Mouse (Mus musculus) cerebellum, postnatal 14 days (tissue): Measurements from ENCODE around the gene Tgm3.
A peak's percentile ranks its signal among the peaks of the same experiment; 100 is the strongest.

Experiments
- DNase-seq, 2 experiments: peaks; one replicate each; pipeline ENCODE4 v3.0.0; 2021; ENCODE audit warnings: mixed read lengths in 2 of 2

Tgm3 gene

DNA sequence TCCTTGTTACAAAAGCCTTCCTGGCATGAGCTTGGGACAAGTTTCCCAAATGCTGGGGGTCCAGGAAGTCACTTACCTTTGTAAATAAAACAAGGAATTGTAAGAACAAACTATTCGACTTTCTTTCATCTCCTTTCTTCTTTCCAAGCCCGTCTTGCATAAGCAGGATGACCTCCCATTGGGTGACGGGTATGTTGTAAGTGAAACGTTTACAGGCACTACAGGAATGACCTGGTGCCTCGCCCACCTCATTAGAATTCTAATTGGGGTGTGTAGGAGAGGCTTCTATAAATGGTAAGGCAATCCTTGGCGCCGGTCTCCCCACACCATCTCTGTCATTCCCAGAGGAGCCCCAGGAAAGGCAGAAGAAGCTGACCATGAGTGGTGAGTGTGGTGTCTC lies at the start of gene Tgm3:
Gene Tgm3 (plus strand): TSS at position 324 of the 400 bp plus-strand sequence.
- DNase-seq = no peak

DNA sequence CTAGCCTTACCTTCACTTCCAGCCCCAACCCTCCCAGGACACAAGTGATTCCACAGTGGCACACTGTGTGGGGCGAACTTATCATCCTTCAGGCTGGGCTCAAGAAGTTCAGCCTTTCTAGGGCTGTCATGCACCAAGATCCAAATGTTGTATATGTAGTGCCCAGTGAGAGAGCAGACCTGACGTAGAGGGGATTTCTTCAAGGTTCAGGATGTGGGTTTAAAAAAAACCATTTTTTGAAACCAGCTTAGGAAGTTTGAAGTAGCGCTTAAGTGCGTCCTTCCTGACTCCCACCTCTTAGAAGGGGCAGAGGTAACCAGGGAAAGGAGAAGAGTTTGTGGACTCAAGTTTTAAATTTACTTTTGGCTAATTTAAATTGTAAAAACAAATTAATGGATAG lies 31.5 kb upstream of the Tgm3 start:
- DNase-seq = no peak

DNA sequence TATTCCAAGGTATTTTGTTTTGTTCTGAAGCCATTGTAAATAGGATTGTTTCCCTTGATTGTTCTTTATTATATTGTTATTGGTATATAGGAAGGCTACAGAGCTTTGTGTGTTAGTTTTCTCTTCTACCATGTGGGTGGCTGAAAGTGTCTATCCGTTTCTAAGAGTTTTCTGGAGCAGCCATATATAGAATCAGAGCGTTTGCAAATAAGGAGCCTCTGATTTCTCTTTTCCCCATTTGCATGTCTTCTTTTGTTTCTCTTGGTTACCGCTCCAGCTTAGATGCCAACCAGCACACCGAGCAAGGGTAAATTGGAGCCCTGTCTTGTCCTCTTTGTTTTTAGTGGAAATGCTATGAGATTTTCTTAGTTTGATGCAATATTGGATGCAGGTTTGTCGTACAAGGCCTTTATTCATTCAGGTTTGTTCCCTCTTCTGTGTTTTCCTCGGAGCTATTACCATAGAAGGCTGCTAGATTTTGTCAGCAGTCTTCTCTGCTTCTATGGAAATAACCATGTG lies 24.6 kb upstream of the Tgm3 start:
- no peak for DNase-seq

DNA sequence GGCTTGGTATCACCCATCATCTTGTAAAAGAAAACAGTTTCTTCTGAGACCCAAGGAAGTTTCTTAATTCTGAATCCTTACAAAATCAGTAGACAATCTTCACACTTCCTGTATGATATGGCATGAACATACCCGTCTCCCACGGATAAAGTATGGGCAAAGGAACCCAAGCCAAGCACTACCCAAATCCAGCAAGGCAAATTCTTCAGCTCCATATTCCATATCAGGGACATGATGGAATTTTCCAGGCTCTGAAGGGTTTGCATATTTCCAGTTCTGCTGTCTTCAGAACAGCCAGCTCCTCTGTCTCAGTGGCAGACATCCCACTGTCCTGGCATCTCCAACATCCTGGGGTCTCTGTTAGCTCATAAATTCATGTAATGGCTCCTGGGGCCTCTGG lies 22.5 kb upstream of the Tgm3 start:
- no peak for DNase-seq

DNA sequence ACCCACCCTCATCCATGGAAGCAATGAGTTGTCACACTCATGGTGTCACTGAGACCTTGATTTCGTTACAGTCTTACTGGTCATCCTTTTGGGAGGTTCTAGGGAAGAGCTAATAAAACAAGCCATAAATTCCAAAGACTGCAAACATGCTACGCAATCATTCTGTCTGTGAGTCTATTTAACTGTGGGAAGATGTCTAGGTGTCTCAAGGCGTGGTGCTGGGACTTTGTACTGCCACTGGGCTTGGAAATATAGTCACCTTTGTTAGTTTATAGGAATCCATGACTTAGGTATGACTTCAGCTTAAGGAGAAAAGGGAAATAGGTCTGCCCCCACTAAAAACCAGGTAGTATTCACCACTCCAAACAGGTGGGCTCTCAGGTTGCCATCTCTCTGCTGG lies 17.7 kb upstream of the Tgm3 start:
- DNase-seq = no peak

DNA sequence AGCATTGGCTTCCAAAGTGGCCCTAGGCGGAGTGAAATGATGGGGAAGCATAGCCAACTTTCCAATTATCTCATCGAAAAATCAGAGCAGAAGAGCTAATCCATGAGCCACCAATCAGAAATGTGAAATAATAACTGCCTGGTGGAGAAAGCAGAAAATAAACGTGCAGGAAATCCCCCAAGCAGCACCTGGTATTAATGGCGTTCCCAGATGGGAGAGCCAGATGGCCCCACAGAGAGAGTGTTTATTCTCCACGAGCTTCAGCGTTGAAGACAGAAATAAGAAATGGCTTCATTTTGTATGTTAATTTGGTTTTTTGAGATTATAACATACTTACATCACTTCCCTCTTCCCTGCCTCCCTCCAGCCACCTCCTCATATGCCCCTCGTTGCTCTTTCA lies 13.7 kb upstream of the Tgm3 start:
- peak; percentile 56 to 68 for DNase-seq

DNA sequence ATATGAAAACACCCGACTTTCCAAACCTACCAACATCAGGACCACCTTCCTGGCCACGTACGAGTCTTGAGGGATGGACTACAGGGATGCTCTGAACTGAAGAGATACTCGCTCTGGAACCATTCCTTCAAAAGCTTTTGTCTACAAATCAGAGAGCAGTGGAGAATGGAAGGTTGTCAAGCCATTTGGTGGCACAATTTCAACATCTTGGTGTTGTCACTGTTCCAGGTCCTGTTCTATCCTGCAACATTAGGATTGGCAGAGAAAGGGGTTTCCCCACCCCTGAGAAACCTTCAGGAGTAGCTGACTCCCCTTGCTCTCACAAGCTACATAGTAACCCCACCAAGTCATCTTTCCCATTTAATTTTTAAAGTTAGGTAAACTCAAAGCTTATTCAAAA lies 12.9 kb upstream of the Tgm3 start:
- peak; percentile 54 to 71 for DNase-seq

DNA sequence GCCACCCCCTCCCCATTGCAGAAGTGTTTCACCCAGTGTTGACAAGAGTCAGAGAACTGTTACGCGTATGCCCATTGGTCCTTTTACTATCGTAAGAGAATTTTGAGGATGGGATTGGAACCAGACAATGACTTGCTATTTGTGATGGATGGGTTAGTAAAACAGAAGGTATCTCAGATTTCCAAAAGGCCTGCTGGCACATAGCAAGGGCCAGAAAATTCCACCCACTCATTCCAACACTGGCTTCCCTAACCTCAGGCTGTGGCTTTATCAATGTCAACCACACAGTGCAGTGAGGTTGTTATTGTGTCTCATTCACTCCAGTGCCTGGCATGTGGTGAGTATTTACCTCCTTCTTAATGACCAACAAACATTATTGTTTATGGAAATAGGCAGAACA lies 11.5 kb upstream of the Tgm3 start:
- DNase-seq = peak in 1 of 2 experiments; percentile 30

DNA sequence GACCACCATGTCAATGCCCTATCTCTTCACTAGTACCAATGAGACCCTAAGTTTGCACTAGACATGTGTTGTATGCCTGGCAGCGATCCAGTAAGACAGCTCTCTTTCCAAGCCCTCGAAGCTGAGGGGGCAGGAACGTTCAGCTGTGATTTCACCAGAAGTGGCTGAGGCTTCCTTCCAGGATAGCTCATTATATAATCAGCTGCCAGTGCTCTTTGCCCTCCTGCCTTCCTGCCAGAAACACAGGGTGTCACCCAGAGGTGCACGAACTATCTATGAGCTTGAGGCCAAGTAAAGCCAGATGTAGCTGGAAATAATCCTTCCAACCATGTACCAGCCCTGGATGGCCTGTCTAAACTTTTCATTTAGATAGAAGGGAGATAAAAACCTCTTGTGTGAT lies 8.1 kb upstream of the Tgm3 start:
- peak in 1 of 2 experiments; percentile 18 for DNase-seq

DNA sequence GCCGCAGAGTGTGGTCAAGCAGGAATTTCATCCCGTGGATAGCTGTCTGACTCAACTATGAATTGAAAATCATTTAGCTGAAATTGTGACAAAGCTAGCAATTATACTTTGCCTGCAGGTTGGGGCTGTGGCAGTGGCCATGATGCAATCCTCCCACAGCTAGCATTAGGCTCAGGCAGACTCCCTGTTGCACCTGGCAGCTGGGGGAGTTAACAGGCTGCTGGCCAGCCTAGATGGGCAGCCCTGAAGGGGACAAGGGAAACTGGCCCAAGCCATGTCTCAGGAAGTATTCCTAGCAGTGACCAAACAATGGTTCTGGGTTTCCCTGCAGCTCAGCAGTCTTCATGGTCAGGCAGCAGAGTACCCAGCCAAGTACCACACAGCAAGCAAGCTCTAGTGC lies 2.8 kb upstream of the Tgm3 start:
- no peak for DNase-seq

DNA sequence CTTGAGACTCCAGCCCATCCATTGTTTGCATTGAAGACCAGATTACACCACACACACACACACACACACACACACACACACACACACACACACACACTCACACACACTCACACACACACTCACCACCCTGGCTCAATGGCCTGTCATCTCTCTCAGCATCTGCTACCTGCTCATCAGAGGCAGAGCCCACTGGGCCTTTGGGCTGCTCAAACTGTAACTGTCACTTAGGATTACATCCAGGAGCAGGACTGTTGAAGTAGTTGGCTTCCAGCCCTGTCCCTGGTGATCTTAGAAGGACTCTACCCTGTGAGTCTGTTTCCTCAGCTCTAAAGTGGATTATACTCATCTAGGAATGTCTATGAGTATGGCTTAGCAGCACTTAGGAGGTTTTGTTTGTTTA lies 1.5 kb downstream of the Tgm3 start:
- peak; percentile 52 to 63 for DNase-seq

DNA sequence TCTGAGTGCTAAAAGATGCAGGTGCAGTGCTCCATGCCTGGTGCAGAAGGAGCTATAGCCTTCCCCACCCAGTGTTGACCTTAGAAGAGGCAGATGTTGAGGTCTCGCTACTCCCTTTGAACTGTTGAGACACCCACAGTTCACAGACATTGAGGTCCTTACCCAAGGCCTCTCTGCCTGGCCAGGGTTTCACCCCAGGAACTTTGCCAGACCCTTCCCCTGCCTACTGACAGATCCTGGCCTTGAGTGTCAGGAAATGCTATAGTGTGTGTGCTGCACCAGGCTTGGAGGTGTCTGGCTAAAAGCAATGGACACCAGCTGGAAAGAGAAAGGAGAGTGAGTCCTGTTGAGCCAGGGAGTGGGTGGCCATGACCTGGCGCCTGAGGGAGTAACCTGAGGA lies 3.0 kb downstream of the Tgm3 start:
- no peak for DNase-seq

DNA sequence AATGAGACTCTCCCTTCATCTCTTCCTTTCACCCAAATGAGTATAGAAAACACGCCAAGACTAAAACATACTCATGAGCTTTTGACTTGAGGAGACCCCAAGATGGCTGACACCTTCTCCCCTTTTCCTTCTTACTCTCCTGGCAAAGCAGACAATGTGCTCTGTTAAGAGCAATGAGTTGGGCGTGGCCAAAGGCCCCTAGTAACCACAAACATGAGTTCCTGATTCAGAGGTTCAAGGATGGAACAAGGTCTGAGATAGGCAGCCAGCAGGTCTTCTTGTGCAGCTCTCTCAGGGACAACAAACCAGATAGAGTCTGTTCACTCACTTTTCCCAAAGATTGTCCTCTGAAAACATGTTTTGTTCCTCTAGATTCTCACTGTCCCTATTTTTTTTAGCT lies 5.9 kb downstream of the Tgm3 start:
- no peak for DNase-seq

DNA sequence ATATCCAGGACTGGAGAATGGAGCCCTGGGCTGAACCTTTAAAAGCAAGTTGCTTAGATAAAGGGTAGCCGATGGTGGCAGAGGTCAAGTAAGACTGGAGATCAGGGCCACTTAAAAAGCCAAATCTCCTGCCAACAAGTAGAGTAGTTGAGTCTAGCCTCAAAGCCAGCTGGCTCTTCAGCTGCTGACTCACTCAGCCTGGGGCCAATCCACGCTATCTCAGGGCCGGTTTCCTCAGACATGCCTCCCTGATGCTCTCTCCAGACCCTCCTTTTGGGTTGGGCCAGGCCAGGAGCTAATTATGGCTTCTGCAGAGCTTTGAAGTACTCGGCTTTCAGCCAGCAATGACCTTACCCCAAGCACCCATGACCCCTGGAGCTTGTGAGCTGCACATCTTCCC lies 15.7 kb downstream of the Tgm3 start:
- no peak for DNase-seq

DNA sequence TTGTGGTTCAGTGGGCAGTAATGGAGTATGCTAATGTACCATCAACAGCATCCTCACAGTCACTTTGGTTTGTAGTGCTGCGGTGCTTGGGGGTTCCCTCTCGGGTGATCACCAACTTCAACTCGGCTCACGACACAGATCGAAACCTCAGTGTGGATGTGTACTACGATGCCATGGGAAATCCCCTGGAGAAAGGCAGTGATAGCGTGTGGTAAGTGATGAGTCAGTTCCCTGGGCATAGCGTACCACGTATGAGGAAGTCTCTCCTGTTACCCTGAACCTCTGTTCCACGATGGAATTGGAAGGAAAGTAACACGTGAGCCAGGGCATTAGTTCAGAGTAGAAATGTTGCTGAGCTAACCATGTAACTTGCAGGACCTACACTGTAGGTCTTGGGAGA lies 17.7 kb downstream of the Tgm3 start:
- DNase-seq = no peak

DNA sequence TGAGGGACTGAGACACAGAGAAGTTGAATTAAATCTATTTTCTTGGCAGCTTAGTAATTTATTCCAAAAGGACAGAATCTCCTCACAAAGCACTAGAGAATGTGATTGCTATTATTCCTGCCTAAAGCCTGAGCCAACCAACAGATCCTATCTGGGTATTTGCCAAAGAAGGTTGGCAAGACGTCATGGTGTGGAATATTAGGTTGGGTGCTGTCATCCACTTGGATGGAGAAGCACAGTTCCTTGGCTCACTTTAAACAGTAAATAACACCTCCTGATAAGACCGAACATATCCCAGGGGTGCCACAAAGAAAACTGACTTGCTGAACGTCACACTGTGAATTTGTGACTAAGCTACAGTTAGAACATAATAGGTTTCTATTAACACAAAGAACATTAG lies 20.5 kb downstream of the Tgm3 start:
- DNase-seq = peak; percentile 34 to 46

DNA sequence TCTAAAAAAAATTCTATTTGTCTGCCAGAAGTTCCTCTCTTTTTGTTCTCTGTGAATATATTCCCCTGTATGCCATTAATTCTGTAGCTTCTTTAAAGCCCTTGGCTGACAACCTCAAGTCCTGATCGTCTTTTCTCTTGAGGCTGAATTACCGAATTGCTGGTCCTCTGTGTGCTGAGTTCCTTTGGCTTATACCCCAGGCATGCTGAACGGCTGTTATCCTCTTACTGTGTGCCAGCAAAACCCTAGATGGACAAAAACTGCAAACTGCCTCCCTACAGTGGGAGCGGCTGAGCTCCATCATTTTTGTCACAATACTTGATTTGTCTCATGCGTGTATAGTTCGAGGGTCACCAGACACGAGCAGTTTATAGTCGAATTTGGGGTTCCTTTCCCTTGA lies 24.7 kb downstream of the Tgm3 start:
- peak; percentile 29 to 51 for DNase-seq

DNA sequence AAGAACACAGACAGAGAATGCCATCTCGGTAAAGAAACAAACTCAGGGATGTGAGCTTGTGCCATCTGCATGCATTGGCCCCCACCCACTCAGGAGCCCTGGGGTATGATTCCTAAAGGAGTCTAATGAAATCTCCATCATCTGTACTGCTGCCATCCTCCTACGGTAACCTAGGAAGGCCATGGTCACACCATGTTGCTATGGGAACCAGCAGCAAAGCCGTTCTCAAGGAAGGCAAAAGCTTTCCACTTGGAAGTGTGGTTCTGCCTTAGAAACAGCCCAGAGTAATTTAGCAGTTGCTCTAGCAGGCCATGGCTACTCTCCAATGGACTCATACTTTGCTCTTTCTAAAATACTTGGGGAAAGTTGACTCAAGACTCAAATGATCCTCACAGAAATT lies 26.8 kb downstream of the Tgm3 start:
- DNase-seq = no peak

DNA sequence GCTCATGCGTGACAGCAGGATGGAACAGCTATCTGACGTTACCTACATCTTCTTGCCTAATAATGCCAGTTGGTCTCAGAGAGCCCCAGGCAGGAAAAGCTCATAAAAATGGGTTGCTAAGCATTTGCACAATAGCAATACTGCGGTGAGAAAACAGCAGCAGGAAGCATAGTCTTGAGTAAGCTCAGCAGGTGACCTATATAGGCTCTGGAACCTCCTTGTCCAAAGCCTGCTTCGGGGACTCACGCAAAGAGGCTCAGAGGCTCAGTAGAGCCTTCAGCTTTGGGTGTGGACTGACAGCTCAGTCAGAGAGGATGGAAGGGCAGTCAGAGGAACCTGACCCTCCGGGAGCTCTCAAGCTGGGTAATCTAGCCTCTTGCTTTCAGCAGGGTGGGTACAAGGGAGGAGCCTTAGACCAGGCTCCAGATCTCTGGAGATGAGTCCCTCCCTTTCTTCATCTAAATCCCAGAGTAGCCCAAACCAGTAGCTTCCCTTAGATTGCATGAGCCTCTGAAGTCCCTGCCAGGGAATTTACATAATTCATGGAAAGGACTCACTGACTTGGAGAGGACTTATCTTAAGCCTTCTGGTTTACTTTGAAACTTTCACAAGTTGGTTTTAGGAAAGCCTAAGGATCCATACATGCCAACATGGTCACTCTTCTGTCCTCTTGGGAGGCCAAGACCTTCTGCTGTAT lies 28.2 kb downstream of the Tgm3 start:
- no peak for DNase-seq

DNA sequence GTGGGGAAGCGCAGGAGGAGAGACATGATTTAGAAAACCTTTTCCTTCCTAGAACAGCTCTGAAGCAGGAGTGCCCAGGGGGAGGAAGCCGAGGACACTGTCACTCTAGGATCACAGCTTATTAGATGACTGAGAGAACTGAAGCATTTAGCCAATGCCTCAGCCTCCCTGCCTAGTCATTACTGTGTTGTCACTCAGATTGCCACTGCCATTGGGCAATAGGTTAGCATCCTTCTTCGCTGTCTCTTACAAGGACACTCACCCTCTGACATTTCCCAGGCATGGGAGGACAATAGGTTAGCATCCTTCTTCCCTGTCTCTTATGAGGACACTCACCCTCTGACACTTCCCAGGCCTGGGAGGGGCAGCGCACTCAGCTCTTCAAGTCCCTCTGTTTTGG lies 31.7 kb downstream of the Tgm3 start:
- DNase-seq = no peak

DNA sequence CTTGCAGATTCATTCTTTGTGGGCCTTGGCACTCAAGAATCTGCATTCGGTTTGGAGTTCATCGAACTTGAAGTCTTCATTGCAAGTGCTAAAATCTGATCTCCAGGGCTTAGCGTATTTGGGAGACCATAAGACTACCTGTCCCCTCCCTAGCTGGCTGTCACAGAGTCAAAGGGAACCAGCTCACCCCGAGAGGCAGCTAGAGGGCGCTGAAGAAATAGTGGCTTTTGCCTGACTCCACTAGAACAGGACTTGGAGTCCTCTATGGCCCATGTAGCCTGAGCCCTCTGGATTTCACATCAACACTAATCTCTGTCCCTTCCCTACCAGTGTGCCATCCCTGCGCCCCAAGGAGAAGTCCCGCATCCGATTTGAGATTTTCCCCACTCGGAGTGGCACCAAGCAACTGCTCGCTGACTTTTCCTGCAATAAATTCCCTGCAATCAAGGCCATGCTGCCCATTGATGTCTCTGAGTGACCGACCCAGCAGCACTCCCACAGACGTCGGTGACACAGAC lies 35.8 kb downstream of the Tgm3 start:
- DNase-seq = no peak

DNA sequence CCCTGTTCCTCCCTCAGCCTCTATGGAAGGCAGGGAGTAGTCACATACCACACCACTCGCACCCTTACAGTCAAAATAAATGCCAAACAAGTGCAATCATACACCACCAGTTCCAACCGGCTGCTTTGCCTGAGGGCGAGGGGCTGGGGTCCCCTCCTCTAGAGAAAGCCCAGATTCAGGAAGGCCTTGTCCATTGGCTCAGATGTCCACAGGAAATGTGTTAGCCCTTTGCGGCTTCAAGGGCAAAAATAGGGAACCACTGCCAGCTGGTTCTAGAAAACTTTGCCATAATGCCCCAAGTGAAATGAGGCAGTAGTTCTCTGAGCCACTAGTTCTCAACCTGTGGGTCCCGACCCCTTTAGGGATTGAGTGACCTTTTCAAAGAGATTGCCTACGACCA lies 36.6 kb downstream of the Tgm3 start:
- DNase-seq = no peak

DNA sequence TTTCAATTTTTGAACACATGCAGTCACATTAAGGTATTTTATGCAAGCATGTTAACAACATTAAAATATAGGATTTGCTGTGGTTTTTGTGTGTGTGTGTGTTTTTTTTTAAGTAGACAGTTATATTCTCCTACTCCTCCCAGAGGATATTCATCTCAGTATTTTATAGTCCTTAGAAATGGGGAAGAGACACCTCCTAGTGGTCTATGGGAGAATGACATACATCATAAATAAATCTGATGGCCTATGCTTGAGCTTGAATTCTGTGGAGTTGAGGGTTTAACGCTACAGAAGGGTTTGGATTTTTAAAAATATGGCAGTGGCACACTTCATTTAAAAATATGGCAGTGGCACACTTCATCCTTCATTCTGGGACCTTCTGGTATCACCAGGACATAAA lies 46.0 kb downstream of the Tgm3 start:
- peak; percentile 22 to 65 for DNase-seq

DNA sequence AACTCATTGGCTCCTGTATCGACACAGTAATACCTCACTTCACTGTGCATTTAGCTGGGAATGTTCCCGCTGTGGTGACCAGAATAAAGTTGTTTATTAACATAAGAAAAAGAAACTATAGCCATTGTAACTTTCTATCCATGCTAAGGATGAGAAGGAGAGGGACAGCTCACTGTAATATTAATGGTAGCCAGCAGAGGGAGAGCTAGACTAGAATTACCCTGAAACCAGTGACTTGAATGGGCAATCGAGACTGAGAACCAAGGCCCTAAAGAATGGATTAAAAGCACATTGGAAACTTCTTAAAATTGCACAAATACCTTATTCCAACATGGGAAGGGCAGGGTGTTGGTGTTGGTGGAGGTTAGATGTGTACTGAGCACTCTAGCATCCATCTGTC lies 56.1 kb downstream of the Tgm3 start:
- peak; percentile 62 to 64 for DNase-seq

DNA sequence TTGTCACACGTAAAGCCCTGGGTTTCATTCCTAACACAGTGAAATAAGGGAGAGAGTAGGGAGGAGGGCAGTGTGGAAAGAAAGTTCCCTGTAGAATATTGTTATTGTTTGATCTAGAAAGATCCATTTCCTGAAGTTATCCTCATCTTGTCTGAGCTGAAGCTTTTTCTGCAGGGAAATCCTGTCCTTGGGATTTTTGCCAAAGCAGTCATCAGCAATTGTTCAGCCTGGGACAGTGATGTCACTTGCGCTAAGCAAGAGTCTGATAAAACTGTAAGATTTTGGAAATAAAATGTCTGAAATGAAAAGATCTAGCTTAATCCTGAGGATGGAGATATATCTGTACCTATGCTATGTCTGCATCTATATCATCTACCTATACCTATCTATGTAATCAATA lies 58.2 kb downstream of the Tgm3 start:
- no peak for DNase-seq
